Mouse (Mus musculus) cortical plate, adult 2 months (tissue): ENCODE measurements at regions not wholly inside any gene's neighbourhood (a gene's known extent, or its start where the extent isn't known, plus 50 kb on each side); places are given as distances from the start of the nearest gene placed in this dataset.

Experiments
- CTCF ChIP-seq: fragments of 200-500 bp; IDR thresholded peaks from 2 replicates; pipeline ENCODE4 v1.5.1; 2011; ENCODE audit warnings: mild to moderate bottlenecking, control low read depth, low read length; ENCODE audit not compliant: insufficient read depth; ENCODE audit errors: extremely low read depth
- POLR2A ChIP-seq: fragments of 200-500 bp; IDR thresholded peaks from 2 replicates; pipeline ENCODE4 v1.6.1; 2011; ENCODE audit warnings: mild to moderate bottlenecking, low read length, control low read depth; ENCODE audit not compliant: insufficient read depth; ENCODE audit errors: extremely low read depth

DNA sequence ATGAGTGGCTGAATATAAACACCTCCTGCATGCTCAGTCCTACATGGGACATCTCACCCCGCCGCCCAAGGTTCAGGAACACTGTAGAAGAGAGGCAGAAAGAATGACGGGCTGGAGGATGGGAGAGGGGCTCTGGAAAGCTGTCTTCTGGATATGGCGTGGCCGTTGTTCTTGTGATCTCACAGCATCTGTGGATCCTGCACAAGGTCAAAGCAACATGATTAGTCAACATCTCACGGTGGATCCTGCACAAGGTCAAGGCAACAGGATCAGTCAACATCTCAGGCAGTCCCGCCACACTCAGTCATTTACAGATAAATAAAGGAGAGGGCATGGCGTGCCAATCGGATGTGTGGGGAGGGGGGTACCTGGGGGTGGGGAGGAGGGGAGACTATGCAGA, 184.7 kb upstream of the Sulf2 start:
- TF ChIP-seq CTCF = no peak
- TF ChIP-seq POLR2A = no peak
